Mouse (Mus musculus) bone marrow macrophage, adult 2 months (primary cell): Measurements from ENCODE around the gene Tsc22d4. TPM values are rescaled to one million over a fixed set of nuclear protein-coding genes. Genes with fewer than 3 reads are reported as not detected.

Experiments used
- H3K27ac ChIP-seq: 2 replicates; pipeline ENCODE4 v1.5.1; 2012; ENCODE audit warnings: low read depth, low read length; ENCODE audit not compliant: insufficient read depth
- H3K4me1 ChIP-seq: 2 replicates; pipeline ENCODE4 v1.6.1; 2012; ENCODE audit warnings: low read length; ENCODE audit not compliant: control insufficient read depth, insufficient read depth
- H3K4me3 ChIP-seq: 2 replicates; pipeline ENCODE4 v1.5.1; 2012; ENCODE audit warnings: mild to moderate bottlenecking, low read length, moderate library complexity; ENCODE audit not compliant: insufficient read depth
- CTCF ChIP-seq: IDR thresholded peaks from 2 replicates; pipeline ENCODE4 v1.5.1; 2012; ENCODE audit warnings: low read depth, mild to moderate bottlenecking, low read length, moderate library complexity
- POLR2A ChIP-seq: IDR thresholded peaks from 2 replicates; pipeline ENCODE4 v1.6.1; 2012; ENCODE audit warnings: mild to moderate bottlenecking, low read depth, low read length, borderline replicate concordance
- polyA plus RNA-seq: library from polyadenylated mRNA; stranded (reverse); fragments of >200 nt; gene quantifications from 2 replicates; pipeline ENCODE4 v1.2.4, GENCODE M21; 2012; ENCODE audit not compliant: missing spikeins, insufficient read depth, insufficient read length

The Tsc22d4 gene
- polyA plus RNA-seq, 1 experiment = 179 TPM

DNA sequence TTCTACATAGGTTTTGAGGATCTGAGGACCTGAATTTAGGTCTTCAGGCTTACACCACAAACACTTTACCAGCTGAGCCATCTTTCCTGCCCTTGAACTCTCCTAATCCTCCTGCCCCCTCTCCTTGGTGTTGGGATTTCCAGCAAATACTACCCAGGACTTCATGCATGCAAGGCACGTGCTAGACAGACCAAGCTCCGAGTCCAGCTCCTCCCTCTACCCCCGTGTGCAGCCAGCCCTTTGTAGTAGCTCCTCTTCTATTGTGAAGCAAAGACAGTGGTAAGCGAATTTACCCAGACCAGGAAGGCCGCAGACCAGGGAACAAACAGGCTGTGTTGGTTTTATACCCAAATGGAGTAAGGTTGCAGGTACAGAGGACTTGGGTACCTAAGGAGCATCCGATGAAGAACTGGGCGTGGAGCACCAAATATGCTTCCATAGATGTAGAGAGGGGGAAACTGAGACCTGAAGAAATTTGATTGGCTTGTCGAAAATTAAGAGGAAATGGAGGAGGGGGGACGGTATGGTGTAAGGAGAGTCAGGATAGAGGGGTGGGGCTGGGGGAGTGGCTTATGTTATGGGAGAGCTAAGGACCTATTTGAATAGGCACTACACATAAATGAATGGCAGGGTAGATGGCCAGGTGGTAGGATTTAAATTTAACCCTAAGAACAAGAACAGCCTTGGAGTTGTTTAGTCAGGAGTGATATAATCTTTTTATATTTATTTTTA lies 19.2 kb downstream of the Tsc22d4 start:
- Histone ChIP-seq H3K4me1 (peaks cover 4% of the 10 kb centered on the region), H3K4me3 (no peak overlapping the region), H3K27ac (no peak overlapping the region)
- TF ChIP-seq POLR2A (no peak), CTCF (no peak)

DNA sequence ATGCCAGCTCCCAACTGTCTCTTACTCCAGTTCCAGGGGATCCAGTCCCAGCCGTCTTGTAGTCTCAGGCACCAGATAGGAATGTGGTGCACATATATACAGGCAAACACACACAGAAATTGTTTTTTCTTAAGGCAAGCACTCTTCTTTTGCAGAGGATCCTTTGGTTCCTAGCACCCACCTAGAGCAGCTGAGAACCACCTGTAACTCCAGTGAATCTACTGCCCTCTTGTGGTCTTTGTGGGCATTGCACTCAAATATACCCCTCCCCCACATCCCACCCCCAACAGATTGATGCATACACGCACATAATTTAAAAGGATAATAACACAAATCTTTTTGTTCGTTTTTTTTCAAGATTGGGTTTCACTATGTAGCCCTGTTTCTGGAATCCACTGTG lies 20.7 kb downstream of the Tsc22d4 start:
- Histone ChIP-seq H3K4me3 (no peak overlapping the region), H3K27ac (no peak overlapping the region), H3K4me1 (peaks cover 2% of the 10 kb centered on the region; the same call in 1 of the 2 replicates)
- 0 out of 2 replicates have a peak, but pooled peaks have one; percentile 12 for TF ChIP-seq CTCF
- no peak for TF ChIP-seq POLR2A

DNA sequence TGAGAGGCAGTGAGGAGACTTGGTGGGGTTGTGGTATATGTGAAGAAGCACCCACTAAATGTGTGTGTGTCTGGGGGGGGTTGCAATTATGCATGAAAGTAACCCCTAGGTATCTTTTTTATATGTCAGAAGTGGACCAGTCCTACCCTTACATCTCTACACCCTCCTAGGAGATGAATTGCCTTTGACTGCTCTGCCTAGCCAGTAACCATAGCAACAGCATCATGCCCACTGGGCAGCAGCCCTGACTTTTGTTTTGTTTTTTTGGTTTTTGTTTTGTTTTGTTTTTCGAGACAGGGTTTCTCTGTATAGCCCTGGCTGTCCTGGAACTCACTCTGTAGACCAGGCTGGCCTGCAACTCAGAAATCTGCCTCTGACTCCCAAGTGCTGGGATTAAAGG lies 22.9 kb downstream of the Tsc22d4 start:
- Histone ChIP-seq H3K27ac (no peak overlapping the region), H3K4me1 (peaks cover 2% of the 10 kb centered on the region; the same call in 1 of the 2 replicates), H3K4me3 (no peak overlapping the region)
- TF ChIP-seq CTCF (no peak), POLR2A (no peak)

DNA sequence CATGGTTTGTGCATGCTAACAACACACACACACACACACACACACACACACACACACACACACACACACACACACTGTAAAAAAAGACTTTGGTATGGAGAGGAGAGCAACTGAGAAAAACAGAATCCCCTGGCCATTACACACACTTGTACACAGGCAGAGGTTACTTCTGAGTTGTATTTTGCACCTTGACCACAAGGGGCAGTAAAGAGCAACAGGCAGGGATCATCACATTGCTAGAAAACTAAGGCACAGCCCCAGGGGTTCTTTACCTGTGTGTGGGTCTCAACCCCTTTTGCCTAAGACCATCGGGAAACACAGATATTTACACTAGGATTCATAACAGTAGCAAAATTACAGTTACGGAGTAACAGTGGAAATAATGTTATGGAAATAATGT lies 25.2 kb downstream of the Tsc22d4 start:
- TF ChIP-seq CTCF (no peak), POLR2A (no peak)
- no peak overlapping the region for H3K27ac ChIP-seq
- peaks cover 2% of the 10 kb centered on the region; the same call in 1 of the 2 replicates for H3K4me1 ChIP-seq
- no peak overlapping the region for H3K4me3 ChIP-seq

GRCm38 (mm10) chr5:137772755-137773154 lies 27.2 kb downstream of the Tsc22d4 start:
- TF ChIP-seq POLR2A (no peak), CTCF (no peak)
- Histone ChIP-seq H3K4me3 (no peak overlapping the region), H3K4me1 (peaks cover 16% of the 10 kb centered on the region), H3K27ac (no peak overlapping the region)

DNA sequence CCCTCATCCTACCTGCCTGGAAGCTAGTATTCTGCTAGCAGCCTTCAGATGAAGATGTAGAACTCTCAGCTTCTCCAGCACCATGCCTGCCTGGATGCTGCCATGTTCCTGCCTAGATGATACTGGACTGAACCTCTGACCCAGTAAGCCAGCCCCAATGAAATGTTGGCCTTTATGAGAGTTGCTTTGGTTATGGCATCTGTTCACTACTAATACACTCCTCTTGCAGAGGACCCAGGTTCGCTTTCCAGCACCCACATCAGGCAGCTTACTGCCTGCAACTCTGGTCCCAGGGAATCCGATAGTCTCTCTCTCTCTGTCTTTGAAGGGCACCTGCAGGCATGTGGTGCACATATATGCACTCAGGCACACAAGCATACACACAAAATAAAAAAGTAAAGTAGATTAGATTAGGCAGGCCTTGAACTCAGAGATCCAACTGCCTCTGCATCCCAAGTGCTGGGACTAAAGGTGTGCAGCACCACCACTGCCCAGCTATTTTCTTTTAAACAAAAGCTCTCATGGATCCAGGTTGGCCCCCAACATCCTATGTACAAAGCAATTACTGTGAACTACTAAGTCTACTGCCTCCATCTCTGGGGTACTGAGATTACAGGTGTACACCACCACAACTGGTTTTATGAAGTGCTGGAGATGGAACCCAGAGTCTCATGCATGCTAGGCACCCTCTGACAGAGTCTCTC lies 30.2 kb downstream of the Tsc22d4 start:
- Histone ChIP-seq H3K4me3 (no peak overlapping the region), H3K4me1 (peaks cover 20% of the 10 kb centered on the region), H3K27ac (no peak overlapping the region)
- TF ChIP-seq POLR2A (no peak), CTCF (no peak)

DNA sequence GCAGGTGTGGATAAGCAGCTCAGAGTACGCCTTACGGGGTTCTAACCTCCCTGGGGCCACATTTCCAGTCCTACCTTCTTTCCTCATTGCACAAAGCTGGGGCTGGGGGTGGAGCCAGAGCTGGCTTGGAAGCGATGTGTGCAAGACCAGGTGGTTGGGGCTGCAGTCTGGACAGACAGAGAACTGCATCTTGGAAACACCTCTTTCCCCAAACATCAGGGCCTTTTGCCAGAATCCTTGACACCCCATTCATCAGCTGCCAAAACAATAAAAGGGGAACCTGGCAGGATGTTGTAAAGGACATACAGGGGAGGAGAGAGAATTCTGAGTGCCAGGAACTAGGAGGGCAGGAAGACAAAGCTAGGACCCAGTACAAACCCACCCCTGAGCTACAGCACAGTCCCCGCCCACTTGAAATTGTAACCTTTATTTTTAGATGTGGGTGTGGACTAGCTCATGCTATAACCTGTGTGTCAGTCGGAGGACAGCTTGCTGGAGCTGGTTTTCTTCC lies 30.9 kb downstream of the Tsc22d4 start:
- H3K27ac ChIP-seq = no peak overlapping the region
- TF ChIP-seq CTCF = no peak
- H3K4me1 ChIP-seq = peaks cover 20% of the 10 kb centered on the region
- no peak overlapping the region for H3K4me3 ChIP-seq

GRCm38 (mm10) chr5:137777267-137777845 lies 31.8 kb downstream of the Tsc22d4 start:
- Histone ChIP-seq H3K4me3 (no peak overlapping the region), H3K27ac (no peak overlapping the region), H3K4me1 (peaks cover 20% of the 10 kb centered on the region)
- TF ChIP-seq POLR2A = no peak
- no peak for TF ChIP-seq CTCF

DNA sequence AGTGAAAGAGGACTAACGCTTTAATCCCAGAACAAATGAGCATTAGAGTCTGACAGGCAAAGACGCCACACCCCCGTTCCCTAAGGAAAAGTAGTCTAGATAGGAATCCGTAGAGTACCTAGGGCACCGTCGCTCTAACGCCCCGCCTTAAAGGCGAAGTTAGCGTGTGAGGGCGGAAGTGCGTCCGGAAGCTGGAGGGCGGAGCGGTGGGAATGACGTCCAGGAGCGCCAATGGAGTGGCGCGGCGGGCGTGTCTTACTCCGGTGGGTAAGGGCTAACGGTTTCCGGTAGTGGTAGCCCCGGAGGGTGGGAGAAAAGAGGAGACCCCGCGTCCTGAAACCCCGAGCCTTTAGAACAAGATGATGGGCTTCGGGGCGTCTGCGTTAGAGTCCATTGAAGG lies 33.1 kb downstream of the Tsc22d4 start, which contains the start of gene Ppp1r35:
Ppp1r35 (plus strand) TSS at position 215 of the 400 bp plus-strand sequence.
- TF ChIP-seq CTCF (no peak), POLR2A (no peak)
- Histone ChIP-seq H3K4me1 (peaks cover 20% of the 10 kb centered on the region), H3K4me3 (peak within 1 kb of the TSS; percentile 91), H3K27ac (peak within 1 kb of the TSS; percentile 43)
